Mouse (Mus musculus) CH12.LX (cell line): ENCODE data around the gene Pdcd1lg2. TPM values are rescaled to one million over a fixed set of nuclear protein-coding genes. Genes with fewer than 3 reads are reported as not detected.
A peak's percentile ranks its signal among the peaks of the same experiment; 100 is the strongest.

ENCODE experiments used
- DNase-seq: peaks from one replicate; pipeline ENCODE4 v3.0.0-alpha.2; 2013; ENCODE audit errors: extremely low read depth
- H3K27ac ChIP-seq: 2 replicates; pipeline ENCODE4 v1.5.1; 2012; ENCODE audit warnings: low read depth, mild to moderate bottlenecking, control low read depth, moderate library complexity; ENCODE audit not compliant: insufficient read depth
- H3K27me3 ChIP-seq: replicated peaks from 2 replicates; pipeline ENCODE3; 2012; ENCODE audit warnings: inconsistent platforms
- H3K36me3 ChIP-seq, 2 experiments: replicated peaks in 1 of 2; 2 replicates each; pipeline versions ENCODE3 to v1.6.1; 2012; ENCODE audit warnings: inconsistent platforms in 1 of 2, low read length in 1 of 2, mild to moderate bottlenecking in 1 of 2, mixed read lengths in 1 of 2, moderate library complexity in 1 of 2; ENCODE audit not compliant: control insufficient read depth in 1 of 2, insufficient read depth in 1 of 2
- H3K4me1 ChIP-seq, 2 experiments: 2 replicates each; pipeline ENCODE4 v1.6.1; 2012; ENCODE audit warnings: inconsistent platforms in 1 of 2, moderate library complexity in 1 of 2; ENCODE audit not compliant: insufficient read depth in 2 of 2, control insufficient read depth in 1 of 2
- H3K4me2 ChIP-seq: 2 replicates; pipeline ENCODE4 v1.6.1; 2012; ENCODE audit warnings: low read depth, mild to moderate bottlenecking, control low read depth; ENCODE audit not compliant: poor library complexity, insufficient read depth, severe bottlenecking
- H3K4me3 ChIP-seq, 3 experiments: fragments of 150-350 bp in 1 of 3; sonication (generic) in 1 of 3; replicated peaks in 1 of 3; 2 replicates each; pipeline versions ENCODE3 to v1.5.1; 2011 to 2012; ENCODE audit warnings: low read depth in 2 of 3, low read length in 2 of 3, mild to moderate bottlenecking in 2 of 3, moderate library complexity in 2 of 3, control low read depth in 1 of 3, improper control_type of control experiment in 1 of 3, inconsistent platforms in 1 of 3, mixed read lengths in 1 of 3; ENCODE audit not compliant: poor library complexity in 1 of 3
- H3K79me2 ChIP-seq: replicated peaks from 2 replicates; pipeline ENCODE4 v1.6.1; 2012; ENCODE audit warnings: mild to moderate bottlenecking, moderate library complexity; ENCODE audit not compliant: control insufficient read depth, poor library complexity, insufficient read depth, severe bottlenecking; ENCODE audit errors: extremely low read depth
- H3K9ac ChIP-seq: 2 replicates; pipeline ENCODE4 v1.6.1; 2012; ENCODE audit warnings: low read depth, mild to moderate bottlenecking, control low read depth, moderate library complexity; ENCODE audit not compliant: insufficient read depth
- H3K9me3 ChIP-seq: replicated peaks from 2 replicates; pipeline ENCODE3; 2012; ENCODE audit warnings: low read length, inconsistent platforms, mixed read lengths
- BHLHE40 ChIP-seq: IDR thresholded peaks from 2 replicates; pipeline ENCODE4 v1.6.1; 2011; ENCODE audit warnings: mild to moderate bottlenecking, low read depth, low read length, improper control_type of control experiment
- CHD2 ChIP-seq: IDR thresholded peaks from 2 replicates; pipeline ENCODE4 v1.6.1; 2011; ENCODE audit warnings: low read length, improper control_type of control experiment
- E2F4 ChIP-seq: IDR thresholded peaks from 2 replicates; pipeline ENCODE4 v1.6.1; 2011; ENCODE audit warnings: low read depth, low read length, improper control_type of control experiment; ENCODE audit not compliant: insufficient replicate concordance
- ELF1 ChIP-seq: IDR thresholded peaks from 2 replicates; pipeline ENCODE4 v1.6.1; 2014; ENCODE audit warnings: low read depth, mild to moderate bottlenecking, inconsistent platforms, low read length, improper control_type of control experiment
- EP300 ChIP-seq: IDR thresholded peaks from 2 replicates; pipeline ENCODE4 v1.6.1; 2011; ENCODE audit warnings: low read length, improper control_type of control experiment
- ETS1 ChIP-seq: conservative IDR thresholded peaks from 2 replicates; pipeline ENCODE4 v1.6.1; 2012; ENCODE audit warnings: low read depth, mild to moderate bottlenecking, inconsistent platforms, low read length, improper control_type of control experiment, moderate library complexity
- GABPA ChIP-seq: IDR thresholded peaks from 2 replicates; pipeline ENCODE4 v1.6.1; 2012; ENCODE audit warnings: low read depth, low read length, improper control_type of control experiment, inconsistent platforms; ENCODE audit not compliant: insufficient replicate concordance
- HCFC1 ChIP-seq: IDR thresholded peaks from 2 replicates; pipeline ENCODE4 v1.6.1; 2012; ENCODE audit warnings: low read depth, mild to moderate bottlenecking, inconsistent platforms, low read length, improper control_type of control experiment
- IRF4 ChIP-seq: IDR thresholded peaks from 2 replicates; pipeline ENCODE4 v1.6.1; 2014; ENCODE audit warnings: low read depth, mild to moderate bottlenecking, inconsistent platforms, low read length, improper control_type of control experiment
- JUN ChIP-seq: IDR thresholded peaks from 2 replicates; pipeline ENCODE4 v1.6.1; 2011; ENCODE audit warnings: low read depth, mild to moderate bottlenecking, low read length, improper control_type of control experiment, moderate library complexity; ENCODE audit not compliant: insufficient read depth
- JUND ChIP-seq: conservative IDR thresholded peaks from 2 replicates; pipeline ENCODE4 v1.6.1; 2011; ENCODE audit warnings: low read depth, low read length, improper control_type of control experiment
- MAFK ChIP-seq: IDR thresholded peaks from 2 replicates; pipeline ENCODE4 v1.6.1; 2011; ENCODE audit warnings: low read length, improper control_type of control experiment; ENCODE audit not compliant: insufficient replicate concordance
- MAX ChIP-seq: IDR thresholded peaks from 2 replicates; pipeline ENCODE4 v1.6.1; 2011; ENCODE audit warnings: low read length, improper control_type of control experiment
- MAZ ChIP-seq: IDR thresholded peaks from 2 replicates; pipeline ENCODE4 v1.6.1; 2012; ENCODE audit warnings: low read depth, mild to moderate bottlenecking, inconsistent platforms, low read length, improper control_type of control experiment, moderate library complexity
- MEF2A ChIP-seq: IDR thresholded peaks from 2 replicates; pipeline ENCODE4 v1.6.1; 2014; ENCODE audit warnings: low read depth, mild to moderate bottlenecking, inconsistent platforms, low read length, improper control_type of control experiment, borderline replicate concordance
- MXI1 ChIP-seq: IDR thresholded peaks from 2 replicates; pipeline ENCODE4 v1.6.1; 2011; ENCODE audit warnings: mild to moderate bottlenecking, low read depth, low read length, improper control_type of control experiment
- MYC ChIP-seq: IDR thresholded peaks from 2 replicates; pipeline ENCODE4 v1.6.1; 2011; ENCODE audit warnings: low read depth, mild to moderate bottlenecking, improper control_type of control experiment, low read length
- NRF1 ChIP-seq: IDR thresholded peaks from 2 replicates; pipeline ENCODE4 v1.6.1; 2014; ENCODE audit warnings: low read depth, mild to moderate bottlenecking, inconsistent platforms, low read length, improper control_type of control experiment, moderate library complexity
- PAX5 ChIP-seq: IDR thresholded peaks from 2 replicates; pipeline ENCODE4 v1.6.1; 2012; ENCODE audit warnings: low read length, inconsistent platforms, mixed read lengths
- RCOR1 ChIP-seq: conservative IDR thresholded peaks from 2 replicates; pipeline ENCODE4 v1.6.1; 2012; ENCODE audit warnings: low read depth, mild to moderate bottlenecking, inconsistent platforms, low read length, improper control_type of control experiment
- SIN3A ChIP-seq: IDR thresholded peaks from 2 replicates; pipeline ENCODE4 v1.6.1; 2012; ENCODE audit warnings: low read length, improper control_type of control experiment, inconsistent platforms
- SMC3 ChIP-seq: IDR thresholded peaks from 2 replicates; pipeline ENCODE4 v1.6.1; 2011; ENCODE audit warnings: low read depth, low read length, improper control_type of control experiment
- TBP ChIP-seq: conservative IDR thresholded peaks from 2 replicates; pipeline ENCODE4 v1.6.1; 2011; ENCODE audit warnings: low read depth, low read length, improper control_type of control experiment
- TCF12 ChIP-seq: IDR thresholded peaks from 2 replicates; pipeline ENCODE4 v1.6.1; 2014; ENCODE audit warnings: low read depth, mild to moderate bottlenecking, inconsistent platforms, low read length, improper control_type of control experiment
- UBTF ChIP-seq: IDR thresholded peaks from 2 replicates; pipeline ENCODE4 v1.6.1; 2012; ENCODE audit warnings: low read depth, mild to moderate bottlenecking, inconsistent platforms, low read length, improper control_type of control experiment, moderate library complexity
- USF1 ChIP-seq: IDR thresholded peaks from 2 replicates; pipeline ENCODE4 v1.6.1; 2014; ENCODE audit warnings: low read depth, mild to moderate bottlenecking, inconsistent platforms, low read length, improper control_type of control experiment
- ZC3H11A ChIP-seq: IDR thresholded peaks from 2 replicates; pipeline ENCODE4 v1.6.1; 2012; ENCODE audit warnings: low read depth, mild to moderate bottlenecking, inconsistent platforms, low read length, improper control_type of control experiment
- ZMIZ1 ChIP-seq: IDR thresholded peaks from 2 replicates; pipeline ENCODE4 v1.6.1; 2012; ENCODE audit warnings: low read depth, mild to moderate bottlenecking, inconsistent platforms, low read length, improper control_type of control experiment
- ZNF384 ChIP-seq: IDR thresholded peaks from 2 replicates; pipeline ENCODE4 v1.6.1; 2012; ENCODE audit warnings: low read depth, low read length, improper control_type of control experiment, inconsistent platforms
- dilution Hi-C: fragments of 300-500 bp; cut with MboI; formaldehyde crosslinking; loops from 2 replicates; pipeline ENCODE4 v1.14.3; 2020; ENCODE audit warnings: low sequenced_read_pairs; ENCODE audit not compliant: extremely low pct_unique_long_range_greater_than_20kb, extremely low pct_ligation_motif_present
- in situ Hi-C: fragments of 300-500 bp; cut with MboI; formaldehyde crosslinking; loops from 3 replicates; pipeline ENCODE4 v1.14.3; 2019; ENCODE audit warnings: low sequenced_read_pairs, low pct_ligation_motif_present, low pct_unique_long_range_greater_than_20kb, mixed read lengths
- polyA plus RNA-seq: library from polyadenylated mRNA; unstranded; fragments of >175 nt; gene quantifications from 2 replicates; pipeline ENCODE4 v1.2.1, GENCODE M21; 2012; ENCODE audit warnings: low read depth; ENCODE audit not compliant: insufficient read length
- total RNA-seq, 2 experiments: library from RNA; depleted of rRNA; stranded (reverse); fragments of 300-350 nt in 1 of 2; fragments of >200 nt in 1 of 2; gene quantifications; 2 replicates each; pipeline ENCODE4 v1.2.3; 2012 to 2014

The Pdcd1lg2 gene
- total and polyA plus RNA-seq, 3 experiments, result 1.4 to 5.5 (median 1.7) TPM

GRCm38 (mm10) chr19:29430953-29431352 is 20.2 kb downstream of the Pdcd1lg2 start:
- H3K4me3 ChIP-seq, result no peak overlapping the region
- dilution Hi-C loops, result no loop called here

DNA sequence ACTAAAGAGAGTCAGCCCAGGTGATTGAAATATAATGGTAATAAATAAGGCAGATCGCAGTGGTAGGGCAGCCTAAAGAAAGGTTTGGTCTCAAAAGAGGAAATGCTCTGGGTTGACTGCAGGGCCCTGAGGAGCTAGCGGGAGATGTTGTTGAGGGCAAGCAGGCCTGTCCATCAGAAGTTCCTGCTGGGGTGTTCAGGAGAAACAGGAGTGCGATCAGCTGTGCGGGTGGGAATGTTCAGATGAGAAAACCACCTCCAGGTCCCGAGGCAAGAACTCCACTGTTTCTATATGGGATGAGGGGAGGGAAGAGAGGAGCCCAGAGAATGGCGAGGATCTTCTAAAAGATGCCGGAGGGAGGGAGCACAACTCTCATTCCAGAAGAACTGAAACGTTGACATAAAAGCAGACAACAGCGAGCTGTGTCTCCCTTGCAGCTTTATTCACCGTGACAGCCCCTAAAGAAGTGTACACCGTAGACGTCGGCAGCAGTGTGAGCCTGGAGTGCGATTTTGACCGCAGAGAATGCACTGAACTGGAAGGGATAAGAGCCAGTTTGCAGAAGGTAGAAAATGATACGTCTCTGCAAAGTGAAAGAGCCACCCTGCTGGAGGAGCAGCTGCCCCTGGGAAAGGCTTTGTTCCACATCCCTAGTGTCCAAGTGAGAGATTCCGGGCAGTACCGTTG is 26.2 kb downstream of the Pdcd1lg2 start:
- dilution Hi-C loops, result no loop called here
- in situ Hi-C loops, result no loop called here
- Histone ChIP-seq H3K27ac (no peak overlapping the region), H3K4me3 (no peak overlapping the region), H3K4me1 (peaks cover 0 to 32% of the 10 kb centered on the region in 2 experiments; a peak in 2 of 4 replicates), H3K79me2 (no peaks in the 10 kb centered on the region), H3K9ac (no peak overlapping the region), H3K27me3 (no peaks in the 10 kb centered on the region), H3K4me2 (no peak overlapping the region), H3K9me3 (no peaks in the 10 kb centered on the region), H3K36me3 (peaks cover 0 to 14% of the 10 kb centered on the region in 2 experiments)
- TF ChIP-seq ZC3H11A, result no peak
- TF ChIP-seq MYC, result no peak
- no peak for TF ChIP-seq JUND
- no peak for TF ChIP-seq USF1
- TF ChIP-seq NRF1, result no peak
- TF ChIP-seq BHLHE40, result no peak
- TF ChIP-seq JUN, result no peak
- no peak for TF ChIP-seq PAX5
- TF ChIP-seq UBTF, result no peak
- no peak for TF ChIP-seq MAX
- TF ChIP-seq MEF2A, result no peak
- TF ChIP-seq ZMIZ1, result no peak
- TF ChIP-seq TBP, result no peak
- TF ChIP-seq MAZ, result no peak
- no peak for TF ChIP-seq ETS1
- no peak for DNase-seq

More at GRCm38 (mm10) chr19:29430953-29431352, 20.2 kb downstream of the Pdcd1lg2 start:
- TF ChIP-seq EP300, result peak; percentile 84
- TF ChIP-seq MXI1, result 0 out of 2 replicates have a peak, but pooled peaks have one; percentile 12
- TF ChIP-seq SMC3, result peak; percentile 18; the same call in 1 of the 2 replicates
- TF ChIP-seq SIN3A, result peak; percentile 50; the same call in 1 of the 2 replicates
- no peak for TF ChIP-seq E2F4
- peak; percentile 82 for TF ChIP-seq ETS1
- TF ChIP-seq MYC, result peak; percentile 76
- TF ChIP-seq ZNF384, result peak; percentile 98
- TF ChIP-seq IRF4, result peak; percentile 49; the same call in 1 of the 2 replicates
- TF ChIP-seq PAX5, result no peak
- TF ChIP-seq ZMIZ1, result no peak
- peak; percentile 43; the same call in 1 of the 2 replicates for TF ChIP-seq MAFK
- no peak for TF ChIP-seq GABPA
- TF ChIP-seq MAX, result peak; percentile 42; the same call in 1 of the 2 replicates
- peak; percentile 68 for TF ChIP-seq RCOR1
- TF ChIP-seq CHD2, result peak; percentile 66
- peak; percentile 80; the same call in 1 of the 2 replicates for TF ChIP-seq MEF2A
- no peak for TF ChIP-seq ELF1
- TF ChIP-seq JUND, result peak; percentile 54; the same call in 1 of the 2 replicates
- peak; percentile 64; the same call in 1 of the 2 replicates for TF ChIP-seq TCF12
- TF ChIP-seq MAZ, result peak; percentile 71; the same call in 1 of the 2 replicates
- TF ChIP-seq BHLHE40, result peak; percentile 64
- TF ChIP-seq HCFC1, result peak; percentile 30; the same call in 1 of the 2 replicates
- DNase-seq, result peak; percentile 72
- peaks cover 7 to 44% of the 10 kb centered on the region in 2 experiments for H3K4me1 ChIP-seq
- no peaks in the 10 kb centered on the region for H3K27me3 ChIP-seq
- no peak overlapping the region for H3K9ac ChIP-seq
- peak overlapping the region; percentile 87 for H3K4me2 ChIP-seq
- no peaks in the 10 kb centered on the region for H3K79me2 ChIP-seq
- H3K9me3 ChIP-seq, result peaks cover 8% of the 10 kb centered on the region
- H3K27ac ChIP-seq, result peak overlapping the region; percentile 11; the same call in 1 of the 2 replicates
- peaks cover 0 to 4% of the 10 kb centered on the region in 2 experiments for H3K36me3 ChIP-seq
- in situ Hi-C loops, result no loop called here
